Mouse (Mus musculus) spleen, postnatal 4 days (tissue): ENCODE measurements around the gene Dkk3.

Source experiments
- DNase-seq, 2 experiments: peaks; one replicate each; pipeline ENCODE4 v3.0.0; 2022; ENCODE audit warnings: low spot score in 2 of 2

Gene Dkk3

DNA sequence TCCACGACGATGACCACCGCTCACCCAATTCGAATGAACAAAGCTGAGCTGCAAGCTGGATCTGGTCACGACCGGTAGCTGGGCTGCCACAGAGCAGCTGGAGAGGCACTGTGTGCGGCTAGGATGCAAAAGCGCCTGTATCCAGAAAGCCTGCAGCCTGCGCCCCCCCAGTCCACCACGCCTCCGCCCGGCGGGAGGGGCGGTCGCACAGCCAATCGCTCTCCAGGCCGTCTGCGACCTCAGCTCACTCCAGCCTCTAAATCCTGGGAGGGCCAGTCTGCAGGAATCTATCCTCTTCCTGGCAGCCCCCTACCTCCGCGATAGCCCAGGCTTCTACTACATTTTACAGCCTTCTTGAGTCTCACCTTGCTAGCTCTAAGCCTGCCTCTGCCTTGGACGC is at the start of gene Dkk3:
Gene Dkk3 (minus strand): TSS at position 116 of the 400 bp plus-strand sequence.
- DNase-seq: no peak

DNA sequence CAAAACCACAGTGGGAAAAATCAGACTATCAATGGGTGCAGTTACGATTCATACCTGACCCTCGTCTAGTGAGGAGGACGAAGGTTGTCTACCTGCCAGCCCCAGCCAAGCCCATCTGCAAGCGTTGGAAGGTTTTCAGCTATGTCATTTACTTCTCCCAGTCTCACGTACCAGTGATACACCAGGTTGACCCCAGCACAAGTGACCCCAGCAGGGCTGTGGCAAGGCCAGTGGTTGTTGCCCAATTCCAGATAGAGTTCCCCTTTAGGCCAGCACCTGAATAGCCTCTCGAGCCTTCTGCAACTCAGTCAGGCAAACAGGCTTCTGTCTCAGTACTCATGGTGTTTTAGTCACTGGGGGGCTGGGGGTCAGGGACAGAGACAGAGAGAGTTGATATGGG is 48.9 kb upstream of the Dkk3 start:
- no peak for DNase-seq

DNA sequence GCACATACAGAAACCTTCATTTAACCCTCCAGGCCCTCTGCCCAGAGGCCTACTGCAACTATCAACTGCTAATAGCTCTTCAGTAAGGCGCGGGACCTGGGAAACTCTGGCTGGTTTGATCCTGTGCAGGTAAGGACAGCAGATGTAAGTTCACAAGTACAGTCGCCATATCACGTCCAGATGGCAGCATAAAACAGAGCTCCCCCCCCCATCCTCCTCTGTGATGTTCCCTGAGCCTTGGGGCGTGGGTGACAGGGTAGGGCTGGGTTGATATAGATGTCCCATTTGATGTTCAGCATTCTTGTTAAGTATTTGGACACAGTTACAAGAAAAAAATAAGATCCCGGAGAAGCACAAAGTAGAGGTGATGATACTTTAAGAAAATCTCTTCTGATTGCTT is 46.7 kb upstream of the Dkk3 start:
- DNase-seq: no peak

DNA sequence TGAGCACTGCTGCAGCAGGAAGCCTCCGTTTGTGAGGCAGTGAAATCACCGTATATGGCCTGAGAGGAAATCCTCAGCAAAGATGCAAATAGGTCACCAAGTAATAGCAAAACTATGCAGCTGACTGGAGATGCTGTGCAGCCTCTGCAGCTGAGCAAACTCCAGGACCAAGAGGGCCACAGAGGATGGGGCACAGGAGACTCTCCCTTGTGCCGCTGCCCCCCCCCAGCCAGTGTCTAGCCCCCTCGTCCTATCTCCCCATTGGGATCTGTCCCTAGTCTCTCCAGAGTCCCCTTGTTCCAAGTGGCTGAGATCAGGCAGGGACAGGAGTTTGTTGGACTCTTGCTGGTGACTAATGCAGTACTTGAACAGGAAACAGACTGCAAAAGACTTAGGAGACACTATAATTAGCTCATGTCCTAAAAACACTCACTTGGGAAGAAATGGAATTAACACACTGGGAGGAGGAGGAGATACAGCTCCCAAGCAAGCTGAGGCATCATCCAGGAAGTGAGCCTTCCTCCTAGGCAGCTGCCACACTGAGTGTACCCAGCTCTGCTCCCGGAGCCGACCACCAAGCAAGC is 45.6 kb upstream of the Dkk3 start:
- no peak for DNase-seq

DNA sequence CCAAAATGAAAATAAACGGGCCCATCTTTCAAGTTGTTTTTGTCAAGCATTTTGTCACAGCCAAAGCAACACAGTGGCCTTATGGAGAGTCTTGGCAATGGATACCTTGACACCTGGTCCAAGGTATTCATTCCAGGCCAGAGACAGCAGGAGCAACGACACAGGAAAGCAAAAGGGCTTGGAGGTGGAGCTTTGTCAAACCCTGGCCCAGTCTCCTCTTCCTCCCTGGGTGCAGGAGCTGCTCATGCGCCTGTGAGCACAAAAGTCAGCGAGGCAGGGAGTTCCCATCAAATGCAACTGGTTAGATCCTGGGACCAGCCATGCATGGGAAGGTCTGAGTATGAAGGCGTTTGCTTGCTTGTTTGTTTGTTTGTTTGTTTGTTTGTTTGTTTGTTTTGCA is 45.1 kb upstream of the Dkk3 start:
- DNase-seq: no peak

DNA sequence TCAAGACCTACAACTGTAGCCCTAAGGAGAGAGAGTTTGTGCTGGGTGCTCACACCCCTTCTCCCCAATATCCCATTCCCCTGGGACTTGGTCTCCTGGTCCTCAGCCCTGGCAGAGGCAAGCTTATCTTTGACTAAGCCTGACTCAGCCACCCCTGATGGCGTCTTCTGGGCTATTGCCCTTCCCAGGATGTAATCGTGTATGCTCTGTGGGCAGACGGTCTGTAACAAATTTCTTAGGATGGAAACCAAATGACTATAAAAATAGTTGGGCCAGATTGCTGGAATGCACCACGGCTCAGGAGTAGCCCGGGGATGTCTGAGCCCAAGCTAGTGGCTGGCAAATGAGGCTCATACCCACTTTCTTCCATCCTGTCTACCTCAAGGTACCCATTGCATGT is 44.0 kb upstream of the Dkk3 start:
- DNase-seq: no peak

DNA sequence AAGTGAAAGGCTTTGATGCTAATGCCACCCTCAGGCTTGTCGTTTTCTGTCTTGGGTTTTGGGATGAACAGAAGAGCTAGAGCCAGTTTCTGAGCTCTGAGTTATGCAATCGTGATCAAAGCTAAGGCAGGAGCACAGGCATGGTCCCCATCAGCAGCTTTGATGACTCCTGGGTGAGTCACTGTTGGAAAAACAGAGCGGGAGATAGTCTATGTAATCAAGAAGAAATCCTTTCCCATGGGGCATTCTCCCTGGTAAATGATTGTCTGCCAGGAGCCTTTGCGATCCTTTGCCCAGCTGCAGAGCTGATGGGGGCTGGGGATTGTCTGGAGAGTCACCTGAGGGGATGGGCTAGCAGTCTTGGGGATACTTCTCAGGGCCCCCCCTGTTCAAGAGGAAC is 43.3 kb upstream of the Dkk3 start:
- DNase-seq: no peak

DNA sequence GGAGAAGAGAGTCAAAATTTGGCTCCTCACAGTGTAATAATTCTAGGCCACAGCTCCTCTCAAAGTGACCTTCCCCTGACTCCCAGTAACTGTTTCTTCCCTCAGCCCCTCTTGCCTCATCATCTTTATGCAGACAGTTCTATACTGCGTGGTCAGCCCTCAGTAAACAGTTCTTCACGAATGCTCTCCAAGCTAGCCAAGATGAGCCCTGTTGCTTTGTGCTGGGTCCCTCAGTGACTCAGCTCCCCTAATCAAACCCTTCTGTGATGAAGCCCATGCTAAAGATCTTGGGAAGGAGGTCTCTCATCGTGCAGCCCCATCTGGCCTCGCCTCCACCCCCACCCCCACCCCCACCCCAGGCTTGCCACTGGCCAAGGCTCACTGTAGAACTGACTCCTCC is 41.9 kb upstream of the Dkk3 start:
- DNase-seq: no peak

DNA sequence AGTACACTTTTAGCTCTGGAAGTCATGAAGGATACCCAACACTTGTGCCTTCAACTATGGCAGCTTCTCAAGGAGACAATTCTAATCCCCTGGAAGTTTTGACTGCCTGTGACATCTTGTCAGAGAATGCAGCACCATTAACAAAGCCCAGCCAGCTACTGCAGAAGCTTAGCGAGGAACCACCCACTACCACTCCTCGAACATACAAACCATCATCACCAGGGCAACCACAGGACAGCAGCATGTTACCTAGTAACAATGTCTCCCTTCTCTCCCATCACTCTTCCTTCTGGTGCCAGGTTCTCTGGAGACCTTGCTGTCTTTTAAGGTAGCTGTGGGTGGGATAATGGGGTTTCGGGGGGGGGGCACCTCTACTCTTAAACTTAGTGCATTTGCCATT is 40.5 kb upstream of the Dkk3 start:
- no peak for DNase-seq

DNA sequence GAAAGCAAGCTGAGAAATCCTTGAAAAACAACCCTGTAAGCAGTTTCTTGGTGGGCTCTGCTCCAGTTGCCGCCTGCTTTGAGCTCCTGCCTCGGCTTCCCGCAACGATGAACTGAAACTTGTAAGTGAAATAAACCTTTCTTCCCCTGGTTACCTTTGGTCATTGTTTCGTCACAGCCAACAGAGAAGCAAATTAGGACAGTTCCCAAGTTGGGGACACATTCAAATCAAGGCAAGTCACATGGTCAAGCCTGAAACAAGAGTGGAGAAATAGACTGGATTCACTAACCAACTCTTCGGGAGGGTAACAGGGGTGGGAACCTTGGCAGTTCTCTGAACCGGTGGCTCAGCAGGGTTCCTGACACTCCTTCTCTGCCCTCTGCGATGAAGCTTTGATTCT is 38.6 kb upstream of the Dkk3 start:
- no peak for DNase-seq

DNA sequence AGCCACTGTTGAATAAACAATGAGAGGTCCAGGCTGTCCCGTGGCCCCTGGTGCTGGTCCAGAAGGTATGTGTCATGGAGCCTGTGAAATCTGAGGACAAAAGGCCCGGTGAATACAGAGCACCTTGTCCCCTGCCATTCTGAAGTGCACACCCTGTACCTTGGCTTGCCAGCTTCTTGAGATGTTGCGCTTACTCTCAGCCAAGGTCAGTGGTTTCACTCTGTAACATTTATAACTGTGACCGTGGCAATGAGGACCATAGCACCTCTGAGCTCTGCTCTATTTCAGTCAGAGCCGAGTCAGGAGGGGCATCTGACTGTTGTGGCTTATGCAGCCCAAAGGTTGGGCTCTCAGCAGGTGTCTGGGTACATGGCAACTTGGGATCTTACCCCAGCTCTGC is 35.4 kb upstream of the Dkk3 start:
- no peak for DNase-seq

DNA sequence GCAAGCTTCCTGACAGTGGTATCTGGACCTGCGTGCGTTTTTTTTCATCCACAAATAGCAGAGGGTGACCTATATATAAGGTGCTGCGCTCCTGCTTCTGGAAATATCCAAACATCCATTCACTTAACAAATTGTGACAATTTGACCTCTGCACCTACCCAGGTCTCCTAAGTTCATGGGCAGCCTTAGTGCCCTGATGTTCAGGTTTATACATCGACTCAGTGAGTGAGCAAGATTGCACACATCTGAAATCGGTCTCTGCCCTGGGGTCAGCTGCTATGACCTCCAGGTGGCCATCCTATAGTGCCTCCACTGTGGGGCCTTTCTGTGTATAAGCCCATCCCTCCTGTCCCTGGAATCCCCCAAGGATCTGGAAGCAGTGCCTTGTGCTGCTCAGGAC is 33.9 kb upstream of the Dkk3 start:
- DNase-seq: no peak

DNA sequence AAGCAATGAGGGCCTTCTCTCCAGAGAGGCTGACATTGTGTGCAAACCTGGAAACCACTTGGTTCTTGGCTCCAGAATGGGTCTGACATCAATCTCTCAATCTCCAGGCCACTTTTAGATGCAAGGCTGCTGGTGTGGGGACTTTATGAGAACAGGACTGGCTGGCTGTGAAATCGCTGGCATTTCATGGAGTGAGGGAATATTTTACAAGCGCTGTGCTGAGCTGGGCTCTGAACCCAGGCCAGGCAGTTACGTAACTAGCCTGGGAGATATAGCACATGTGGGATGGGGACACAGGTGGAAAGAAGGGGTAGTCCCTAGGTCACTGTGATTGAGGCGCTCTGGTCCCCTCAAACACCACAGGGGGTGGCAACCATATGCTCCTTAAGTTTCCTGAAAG is 33.4 kb upstream of the Dkk3 start:
- DNase-seq: no peak

DNA sequence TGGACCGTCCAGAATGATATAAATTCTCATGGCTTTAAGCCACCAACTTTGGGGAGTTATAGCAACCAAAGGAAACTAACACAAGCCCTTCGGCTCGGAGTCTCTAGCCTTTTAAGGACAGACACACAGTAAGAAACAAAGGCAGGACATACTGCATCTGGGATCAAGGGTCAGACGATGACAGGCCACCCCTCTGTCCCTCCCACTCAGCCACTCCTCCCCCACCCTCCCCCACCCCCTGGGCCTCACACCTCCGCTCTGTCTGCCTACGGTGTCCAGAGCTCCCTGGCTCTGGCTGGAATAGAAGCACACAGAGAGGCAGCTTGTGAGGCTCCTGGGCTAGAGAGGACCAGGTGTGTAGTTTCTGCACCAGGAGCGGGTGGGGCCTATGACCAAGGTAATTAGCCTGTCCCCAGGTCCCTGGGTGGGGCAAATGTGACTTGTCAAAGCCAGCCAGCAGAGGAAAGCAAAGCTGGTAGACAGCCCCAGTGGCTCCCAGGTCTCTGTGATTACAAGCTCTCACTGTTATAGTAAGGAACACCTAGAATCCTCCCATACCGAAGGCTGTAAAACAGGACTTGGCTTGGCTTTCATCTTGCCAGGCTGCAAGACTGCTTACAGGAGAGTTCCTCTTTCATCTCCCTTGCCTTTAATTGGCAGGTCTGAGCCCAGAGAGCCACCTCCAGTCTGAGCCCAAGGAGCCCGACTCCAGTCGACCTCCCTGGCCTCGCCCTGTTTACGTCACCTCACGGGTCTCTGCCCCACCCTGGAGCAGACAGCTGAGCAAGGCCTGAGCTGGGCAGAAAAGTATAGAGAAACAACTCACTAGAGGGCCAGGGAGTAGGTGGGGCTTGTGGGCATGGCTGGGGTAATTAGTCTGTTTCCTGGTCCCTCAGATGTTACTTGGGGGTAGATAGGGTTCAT is 28.9 kb upstream of the Dkk3 start:
- DNase-seq: no peak

DNA sequence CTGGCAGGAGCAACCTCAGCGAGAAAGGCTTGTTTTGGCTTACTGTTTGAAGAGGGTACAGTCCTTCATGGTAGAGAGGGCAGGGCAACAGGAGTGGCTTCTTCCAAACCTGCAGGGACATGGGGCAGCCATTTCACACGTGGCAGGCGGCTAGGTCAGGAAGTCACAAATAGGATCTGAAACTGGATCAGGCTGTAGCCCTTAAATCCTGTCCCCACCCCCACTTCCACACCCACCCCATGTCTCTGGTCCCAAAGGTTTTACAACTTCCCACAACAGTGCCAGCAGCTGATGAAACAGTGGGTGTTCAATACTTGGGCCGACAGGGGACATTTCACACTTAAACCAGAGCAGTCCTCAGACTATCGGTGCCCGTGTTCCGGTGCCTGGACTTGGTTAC is 28.0 kb upstream of the Dkk3 start:
- DNase-seq: no peak

DNA sequence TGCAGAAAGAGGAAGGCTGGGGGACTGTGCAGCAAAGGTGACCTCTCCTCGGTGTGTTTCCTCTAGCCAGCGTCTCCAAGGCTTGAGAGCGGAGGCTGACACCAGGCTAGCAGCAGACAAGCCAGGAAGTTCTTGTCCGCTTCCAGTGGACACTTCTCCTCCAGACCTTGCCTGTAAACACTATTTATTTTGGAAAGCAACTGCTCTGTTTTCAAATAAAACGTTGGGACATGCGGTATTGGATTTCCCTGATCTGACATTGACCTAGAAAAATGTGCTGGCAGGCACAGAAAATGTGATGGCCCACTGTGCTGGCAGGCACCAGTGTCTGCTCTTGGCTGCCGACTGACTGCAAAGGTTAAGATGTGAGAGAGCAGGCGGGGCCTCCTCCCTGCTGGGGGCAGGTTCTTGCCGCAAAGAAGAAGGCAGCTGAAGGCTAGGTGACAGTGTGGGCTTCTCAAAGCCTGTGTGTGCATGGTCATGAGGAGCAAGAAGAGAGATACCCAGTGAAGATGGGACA is 26.4 kb upstream of the Dkk3 start:
- DNase-seq: no peak

DNA sequence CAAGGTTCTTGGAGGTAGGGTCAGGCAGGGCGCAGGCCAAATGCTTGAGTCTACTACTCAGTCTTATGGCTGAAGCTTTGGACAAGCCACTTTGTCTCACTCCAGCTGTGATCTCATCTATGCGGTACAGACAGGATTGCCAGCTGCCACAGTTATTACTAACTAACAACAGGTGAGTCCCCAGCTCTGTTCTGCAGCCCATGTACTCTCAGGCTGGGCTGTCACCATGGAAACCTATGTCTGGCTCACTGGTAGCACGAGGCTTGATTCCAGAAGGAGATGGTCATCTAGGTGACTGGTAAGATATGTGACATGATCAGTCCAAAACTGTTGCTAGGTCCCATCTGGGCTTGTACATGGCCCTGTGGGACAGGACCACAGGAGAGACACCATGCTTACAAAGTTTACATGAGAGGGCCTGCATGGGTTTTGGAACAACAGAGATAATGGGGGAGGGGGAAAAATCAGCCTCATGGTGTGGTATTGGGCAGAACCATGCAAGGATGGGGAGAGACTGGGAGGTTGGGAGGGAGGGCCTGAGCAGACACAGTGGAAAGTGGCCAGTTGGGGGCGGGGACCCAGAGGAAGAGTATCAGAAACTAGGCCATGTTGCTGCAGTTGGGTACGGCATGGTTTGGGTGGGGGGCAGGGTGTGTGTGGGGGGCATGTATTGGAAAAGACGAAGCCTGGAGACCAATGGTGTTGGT is 25.8 kb upstream of the Dkk3 start:
- no peak for DNase-seq

DNA sequence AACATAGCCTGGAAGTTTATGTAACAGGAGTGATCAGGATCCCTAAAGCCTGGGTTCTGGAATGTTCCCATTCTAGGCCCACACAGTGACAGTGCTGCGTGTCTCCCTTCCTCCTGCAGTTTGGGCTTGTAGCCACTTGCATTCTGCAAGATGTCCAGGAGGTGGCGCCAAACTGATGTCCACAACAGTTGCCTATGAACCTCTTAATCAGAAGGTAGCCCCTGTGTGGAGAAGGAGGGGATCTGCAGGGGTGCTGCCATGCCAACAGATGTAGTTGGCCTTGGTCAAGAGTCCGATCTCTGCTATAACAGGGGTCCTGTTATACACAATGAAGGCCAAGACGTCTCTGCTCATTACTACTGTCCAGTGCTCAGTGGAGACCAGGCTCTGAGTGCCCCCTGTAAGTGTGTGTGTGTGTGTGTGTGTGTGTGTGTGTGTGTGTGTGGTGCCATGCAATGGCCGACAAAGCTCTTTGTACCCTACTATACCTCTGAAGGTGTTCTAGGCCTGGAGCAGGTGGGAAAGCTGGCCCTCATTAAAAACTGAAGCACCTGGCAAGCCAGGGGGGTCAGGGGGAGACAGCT is 24.5 kb upstream of the Dkk3 start:
- DNase-seq: peak; percentile 72 to 89

DNA sequence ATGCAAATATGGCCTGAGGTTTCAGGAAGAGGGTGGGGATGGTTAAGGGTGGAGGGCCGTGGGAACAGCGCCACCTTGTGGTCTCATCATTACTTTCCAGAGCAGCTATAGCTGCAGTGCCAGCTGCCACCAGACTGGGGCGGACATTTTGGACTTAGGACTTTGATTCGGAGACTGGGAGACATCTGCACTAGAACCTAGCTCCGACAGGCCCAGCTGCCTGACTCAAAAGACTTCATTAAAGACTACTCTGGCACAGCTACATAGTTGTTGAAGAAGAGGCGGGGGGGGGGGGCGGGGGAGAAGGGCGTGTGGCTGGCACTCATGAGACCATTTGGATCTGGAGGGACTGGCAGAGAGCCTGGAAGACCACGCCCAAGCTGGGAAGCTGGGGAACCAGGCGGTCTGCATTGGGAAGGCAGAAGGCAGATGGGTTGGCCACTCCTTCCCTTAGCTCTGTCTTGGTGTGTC is 21.4 kb upstream of the Dkk3 start:
- DNase-seq: peak; percentile 60 to 83

DNA sequence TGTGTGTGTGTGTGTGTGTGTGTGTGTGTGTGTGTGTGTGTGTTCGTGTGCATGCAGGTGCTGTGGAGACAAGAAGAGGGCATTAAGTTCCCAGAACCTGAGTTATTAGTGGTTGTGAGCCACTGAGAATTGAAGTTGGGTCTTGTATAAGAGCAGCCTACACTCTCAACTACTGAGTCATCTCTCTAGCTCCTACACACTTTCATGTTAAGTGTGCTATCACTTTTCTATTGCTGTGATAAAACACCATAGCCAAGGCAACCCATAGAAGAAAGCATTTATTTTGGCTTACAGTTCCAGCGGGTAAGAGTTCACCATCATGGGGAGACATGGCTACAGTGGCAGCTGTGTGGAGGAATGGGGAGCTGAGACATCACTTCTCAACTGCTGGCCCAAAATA is 17.8 kb upstream of the Dkk3 start:
- no peak for DNase-seq

DNA sequence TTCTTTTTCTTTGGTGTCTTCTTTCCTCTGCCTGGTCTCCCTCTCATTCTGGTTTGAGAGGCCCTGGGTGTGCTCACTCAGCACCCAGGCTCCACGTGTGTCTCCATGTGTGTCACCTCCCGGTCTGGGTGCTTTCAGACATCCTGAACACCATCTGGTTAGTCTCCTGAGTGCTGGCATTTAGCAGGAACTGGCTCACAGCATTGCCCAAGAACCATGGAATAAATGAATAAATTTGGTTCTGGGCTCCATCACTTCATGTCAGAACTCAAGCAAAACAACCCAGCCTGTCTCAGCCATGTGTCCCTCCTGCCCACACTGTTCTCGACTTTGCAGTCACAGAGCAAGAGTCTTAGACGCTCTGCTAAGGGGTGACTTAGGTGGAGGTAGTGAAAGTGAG is 13.8 kb upstream of the Dkk3 start:
- no peak for DNase-seq
